Mouse (Mus musculus): ENCODE measurements around the gene Cck. TPM values are rescaled to one million over a fixed set of nuclear protein-coding genes. Genes with fewer than 3 reads are reported as not detected.
A peak's percentile ranks its signal among the peaks of the same experiment; 100 is the strongest.

Cck gene
- polyA plus RNA-seq, 1 experiment from 2014 or later: 4.3 TPM

GRCm38 (mm10) chr9:121505346-121505745, 9.9 kb upstream of the Cck start:
- no peaks in the 10 kb centered on the region for H3K27me3 ChIP-seq (ENCODE audit: control insufficient read depth, insufficient read depth, low read length)
- WGBS: 92% methylated on average over 8 of the region's 8 CpGs
- no peak overlapping the region for H3K4me2 ChIP-seq (replicated peaks; ENCODE audit: low read depth, low read length)
- H3K4me3 ChIP-seq (ENCODE audit: low read length): no peak overlapping the region
- no peak overlapping the region for H3K27ac ChIP-seq (ENCODE audit: low read depth, low read length)
- H3K36me3 ChIP-seq (ENCODE audit: control insufficient read depth, insufficient read depth, low read length): no peaks in the 10 kb centered on the region
- H3K4me1 ChIP-seq (ENCODE audit: control insufficient read depth, insufficient read depth, low read length): no peaks in the 10 kb centered on the region
- H3K9me3 ChIP-seq (ENCODE audit: control insufficient read depth, low read length): no peaks in the 10 kb centered on the region
- H3K9ac ChIP-seq (ENCODE audit: low read depth, low read length): no peak overlapping the region
- no peak for ATAC-seq (ENCODE audit: low FRiP score, low TSS enrichment)

GRCm38 (mm10) chr9:121496102-121496501, 608 bp upstream of the Cck start:
- H3K4me1 ChIP-seq (ENCODE audit: control insufficient read depth, insufficient read depth, low read length): 0 out of 2 replicates have a peak, but pooled peaks cover 5% of the 10 kb centered on the region
- no peak for ATAC-seq (ENCODE audit: low FRiP score, low TSS enrichment)
- H3K9ac ChIP-seq (ENCODE audit: low read depth, low read length): no peak overlapping the region
- no peaks in the 10 kb centered on the region for H3K9me3 ChIP-seq (ENCODE audit: control insufficient read depth, low read length)
- H3K4me2 ChIP-seq (replicated peaks; ENCODE audit: low read depth, low read length): no peak overlapping the region
- H3K27me3 ChIP-seq (ENCODE audit: control insufficient read depth, insufficient read depth, low read length): peaks cover 51% of the 10 kb centered on the region
- H3K27ac ChIP-seq (ENCODE audit: low read depth, low read length): no peak overlapping the region
- H3K36me3 ChIP-seq (ENCODE audit: control insufficient read depth, insufficient read depth, low read length): no peaks in the 10 kb centered on the region
- H3K4me3 ChIP-seq (ENCODE audit: low read length): no peak overlapping the region
- 27% methylated on average over 10 of the region's 10 CpGs for WGBS

DNA sequence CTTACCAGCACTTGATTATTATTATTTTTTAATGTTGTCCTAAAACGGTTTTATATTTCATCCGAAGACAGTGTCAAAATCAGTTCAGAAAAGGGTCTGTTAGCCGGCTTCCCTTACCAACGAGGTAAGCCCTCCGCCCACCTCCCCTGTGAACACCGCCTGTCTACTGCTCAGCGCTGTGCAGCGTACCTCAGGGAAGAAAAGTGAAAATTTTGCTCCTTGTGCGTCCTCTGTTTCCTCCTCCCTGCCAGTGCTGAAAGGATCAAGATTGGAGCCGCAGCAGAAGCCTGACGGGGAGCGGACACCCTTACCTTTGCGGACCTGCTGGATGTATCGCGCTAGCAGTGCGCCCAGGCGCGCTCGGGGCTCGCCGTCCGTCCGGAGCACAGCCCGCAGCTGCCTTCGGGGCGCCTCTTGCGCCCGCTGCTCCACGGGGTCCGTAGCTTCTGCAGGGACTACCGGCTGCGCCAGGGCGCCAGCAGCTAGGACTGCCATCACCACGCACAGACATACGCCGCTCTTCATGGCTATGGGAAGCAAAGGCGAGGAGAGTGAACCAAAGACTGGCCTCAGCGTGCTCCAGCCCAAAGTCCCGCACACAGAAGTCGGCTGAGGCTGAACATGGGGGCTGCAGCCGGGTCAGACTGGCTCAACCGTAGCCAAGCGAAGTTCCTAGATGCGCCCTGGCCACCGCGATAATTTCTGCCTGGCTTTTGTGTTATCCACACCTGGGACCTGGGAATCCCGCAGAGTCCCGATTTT, 1.3 kb downstream of the Cck start:
- Histone ChIP-seq H3K4me2 (replicated peaks; ENCODE audit: low read depth, low read length) (peak overlapping the region; percentile 43), H3K9me3 (ENCODE audit: control insufficient read depth, low read length) (no peaks in the 10 kb centered on the region), H3K36me3 (ENCODE audit: control insufficient read depth, insufficient read depth, low read length) (no peaks in the 10 kb centered on the region), H3K27ac (ENCODE audit: low read depth, low read length) (no peak overlapping the region), H3K4me1 (ENCODE audit: control insufficient read depth, insufficient read depth, low read length) (0 out of 2 replicates have a peak, but pooled peaks cover 5% of the 10 kb centered on the region), H3K9ac (ENCODE audit: low read depth, low read length) (no peak overlapping the region), H3K27me3 (ENCODE audit: control insufficient read depth, insufficient read depth, low read length) (peaks cover 51% of the 10 kb centered on the region), H3K4me3 (ENCODE audit: low read length) (peak overlapping the region; percentile 32)
- ATAC-seq (ENCODE audit: low FRiP score, low TSS enrichment): no peak
- WGBS: 4% methylated on average over 48 of the region's 48 CpGs

GRCm38 (mm10) chr9:121491592-121492240, 3.8 kb downstream of the Cck start:
- Histone ChIP-seq H3K4me2 (replicated peaks; ENCODE audit: low read depth, low read length) (no peak overlapping the region), H3K36me3 (ENCODE audit: control insufficient read depth, insufficient read depth, low read length) (no peaks in the 10 kb centered on the region), H3K27me3 (ENCODE audit: control insufficient read depth, insufficient read depth, low read length) (peaks cover 50% of the 10 kb centered on the region), H3K9me3 (ENCODE audit: control insufficient read depth, low read length) (no peaks in the 10 kb centered on the region), H3K9ac (ENCODE audit: low read depth, low read length) (no peak overlapping the region), H3K4me3 (ENCODE audit: low read length) (no peak overlapping the region), H3K27ac (ENCODE audit: low read depth, low read length) (no peak overlapping the region), H3K4me1 (ENCODE audit: control insufficient read depth, insufficient read depth, low read length) (0 out of 2 replicates have a peak, but pooled peaks cover 5% of the 10 kb centered on the region)
- WGBS: 69% methylated on average over 11 of the region's 11 CpGs
- no peak for ATAC-seq (ENCODE audit: low FRiP score, low TSS enrichment)

- Histone ChIP-seq H3K9ac (ENCODE audit: low read depth, low read length) (no peak overlapping the region), H3K27ac (ENCODE audit: low read depth, low read length) (no peak overlapping the region), H3K9me3 (ENCODE audit: control insufficient read depth, low read length) (no peaks in the 10 kb centered on the region), H3K4me3 (ENCODE audit: low read length) (no peak overlapping the region), H3K4me1 (ENCODE audit: control insufficient read depth, insufficient read depth, low read length) (no peaks in the 10 kb centered on the region), H3K27me3 (ENCODE audit: control insufficient read depth, insufficient read depth, low read length) (peaks cover 6% of the 10 kb centered on the region; the same call in 1 of the 2 replicates), H3K4me2 (replicated peaks; ENCODE audit: low read depth, low read length) (no peak overlapping the region), H3K36me3 (ENCODE audit: control insufficient read depth, insufficient read depth, low read length) (no peaks in the 10 kb centered on the region)
- 77% methylated on average over 7 of the region's 7 CpGs for WGBS
- ATAC-seq (ENCODE audit: low FRiP score, low TSS enrichment): no peak
Measured at GRCm38 (mm10) chr9:121487216-121487615, 8.3 kb downstream of the Cck start.

GRCm38 (mm10) chr9:121479453-121479852, 16.0 kb downstream of the Cck start:
- no peaks in the 10 kb centered on the region for H3K4me1 ChIP-seq (ENCODE audit: control insufficient read depth, insufficient read depth, low read length)
- peaks cover 3% of the 10 kb centered on the region; the same call in 1 of the 2 replicates for H3K36me3 ChIP-seq (ENCODE audit: control insufficient read depth, insufficient read depth, low read length)
- ATAC-seq (ENCODE audit: low FRiP score, low TSS enrichment): peak; percentile 10; the same call in 1 of the 2 replicates
- 34% methylated on average over 5 of the region's 5 CpGs for WGBS
- no peak overlapping the region for H3K9ac ChIP-seq (ENCODE audit: low read depth, low read length)
- no peaks in the 10 kb centered on the region for H3K9me3 ChIP-seq (ENCODE audit: control insufficient read depth, low read length)
- H3K4me3 ChIP-seq (ENCODE audit: low read length): no peak overlapping the region
- no peak overlapping the region for H3K4me2 ChIP-seq (replicated peaks; ENCODE audit: low read depth, low read length)
- H3K27me3 ChIP-seq (ENCODE audit: control insufficient read depth, insufficient read depth, low read length): no peaks in the 10 kb centered on the region
- H3K27ac ChIP-seq (ENCODE audit: low read depth, low read length): no peak overlapping the region

DNA sequence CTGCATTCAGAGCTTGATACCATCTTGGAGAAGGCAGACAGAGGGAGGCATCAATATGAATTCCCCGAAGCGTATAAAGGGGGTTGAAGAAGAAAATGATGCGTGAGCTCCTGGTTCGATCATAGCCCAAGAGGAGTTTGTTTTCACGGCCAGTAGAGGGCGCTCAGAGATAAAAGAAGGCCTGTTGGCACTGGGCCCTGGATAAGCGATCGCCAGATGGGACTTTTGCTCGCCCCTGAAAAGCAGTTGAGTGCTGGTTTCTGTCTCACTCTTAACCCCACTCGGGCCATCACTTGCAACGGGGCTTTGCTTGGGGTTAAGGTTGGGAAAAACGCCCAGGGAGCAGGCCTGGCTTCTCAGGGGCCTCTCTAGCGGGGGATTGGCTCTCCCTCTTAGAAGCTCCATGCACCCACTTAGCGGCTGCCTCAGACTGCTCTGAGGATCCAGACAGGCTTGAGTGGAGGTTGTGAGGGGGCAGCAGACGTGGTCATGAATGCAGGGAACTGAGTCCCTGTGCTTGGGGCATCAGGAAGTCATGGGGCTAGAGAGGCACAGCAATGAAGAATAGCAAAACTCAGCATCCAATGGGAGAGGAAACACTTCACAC, 18.1 kb downstream of the Cck start:
- H3K36me3 ChIP-seq (ENCODE audit: control insufficient read depth, insufficient read depth, low read length): peaks cover 13% of the 10 kb centered on the region; the same call in 1 of the 2 replicates
- H3K4me3 ChIP-seq (ENCODE audit: low read length): no peak overlapping the region
- H3K9ac ChIP-seq (ENCODE audit: low read depth, low read length): 0 out of 2 replicates have a peak overlapping the region, but pooled peaks have one; percentile 18
- no peaks in the 10 kb centered on the region for H3K27me3 ChIP-seq (ENCODE audit: control insufficient read depth, insufficient read depth, low read length)
- ATAC-seq (ENCODE audit: low FRiP score, low TSS enrichment): peak; percentile 34; the same call in 1 of the 2 replicates
- 16% methylated on average over 15 of the region's 15 CpGs for WGBS
- H3K4me1 ChIP-seq (ENCODE audit: control insufficient read depth, insufficient read depth, low read length): no peaks in the 10 kb centered on the region
- peak overlapping the region; percentile 38 for H3K4me2 ChIP-seq (replicated peaks; ENCODE audit: low read depth, low read length)
- no peak overlapping the region for H3K27ac ChIP-seq (ENCODE audit: low read depth, low read length)
- no peaks in the 10 kb centered on the region for H3K9me3 ChIP-seq (ENCODE audit: control insufficient read depth, low read length)

- no peak overlapping the region for H3K9ac ChIP-seq (ENCODE audit: low read depth, low read length)
- 79% methylated on average over 16 of the region's 16 CpGs for WGBS
- no peaks in the 10 kb centered on the region for H3K9me3 ChIP-seq (ENCODE audit: control insufficient read depth, low read length)
- H3K27me3 ChIP-seq (ENCODE audit: control insufficient read depth, insufficient read depth, low read length): no peaks in the 10 kb centered on the region
- no peaks in the 10 kb centered on the region for H3K4me1 ChIP-seq (ENCODE audit: control insufficient read depth, insufficient read depth, low read length)
- H3K4me3 ChIP-seq (ENCODE audit: low read length): no peak overlapping the region
- ATAC-seq (ENCODE audit: low FRiP score, low TSS enrichment): no peak
- no peak overlapping the region for H3K27ac ChIP-seq (ENCODE audit: low read depth, low read length)
- H3K36me3 ChIP-seq (ENCODE audit: control insufficient read depth, insufficient read depth, low read length): peaks cover 13% of the 10 kb centered on the region; the same call in 1 of the 2 replicates
- no peak overlapping the region for H3K4me2 ChIP-seq (replicated peaks; ENCODE audit: low read depth, low read length)
Measured at GRCm38 (mm10) chr9:121475488-121476452, 19.7 kb downstream of the Cck start.
